Mouse (Mus musculus): Measurements from ENCODE around the gene Tnfrsf23. TPM values are rescaled to one million over a fixed set of nuclear protein-coding genes. Genes with fewer than 3 reads are reported as not detected.
A peak's percentile ranks its signal among the peaks of the same experiment; 100 is the strongest.

Gene Tnfrsf23
- 1.9 and 3.4 TPM in 2 replicates for polyA plus RNA-seq (2015; fragmentation: Nextera tagmentation; extraction: Ambion mirVana)

- Histone ChIP-seq H3K27ac (peak within 1 kb of the TSS; percentile 44; the same call in 1 of the 2 replicates), H3K4me1 (no peaks in the 10 kb centered on the region), H3K4me3 (replicated peaks) (peak within 1 kb of the TSS; percentile 47), H3K36me3 (peaks cover 11% of the 10 kb centered on the region; the same call in 1 of the 2 replicates), H3K9ac (no peak within 1 kb of the TSS), H3K4me2 (peak within 1 kb of the TSS; percentile 93), H3K27me3 (replicated peaks) (no peaks in the 10 kb centered on the region), H3K9me3 (no peaks in the 10 kb centered on the region)
- peak; percentile 93 for ATAC-seq (ENCODE audit: insufficient read depth, low FRiP score, low read depth)
- WGBS, result 2% methylated on average over 35 of the region's 35 CpGs
These were observed at the start of gene Tnfrsf23 for GRCm38 (mm10) chr7:143685359-143686067. TSS of gene Tnfrsf23 (minus strand) at chr7:143685872.

DNA sequence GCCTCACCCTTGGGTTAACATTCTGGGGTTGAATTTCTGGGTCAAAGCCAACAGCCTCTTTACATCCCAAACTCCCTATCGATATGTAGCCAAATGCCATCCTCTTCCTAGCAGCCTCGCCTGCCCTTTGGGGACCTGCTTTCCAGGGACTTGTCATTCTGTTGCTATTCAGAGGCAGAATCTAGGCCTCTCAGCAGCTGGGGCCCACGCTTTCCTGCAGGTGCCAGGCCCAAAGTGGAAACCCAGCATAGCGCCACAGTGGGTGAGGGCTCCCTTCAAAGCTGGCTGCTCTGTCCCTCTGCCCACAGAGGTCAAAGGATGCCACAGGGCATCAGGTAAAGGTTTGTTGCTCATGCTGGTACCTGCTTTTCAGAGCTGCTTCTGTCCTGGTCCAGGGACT is 48.1 kb upstream of the Tnfrsf23 start:
- Histone ChIP-seq H3K36me3 (0 out of 2 replicates have a peak, but pooled peaks cover 5% of the 10 kb centered on the region), H3K9ac (no peak overlapping the region)
- 94% methylated on average over 4 of the region's 4 CpGs for WGBS

DNA sequence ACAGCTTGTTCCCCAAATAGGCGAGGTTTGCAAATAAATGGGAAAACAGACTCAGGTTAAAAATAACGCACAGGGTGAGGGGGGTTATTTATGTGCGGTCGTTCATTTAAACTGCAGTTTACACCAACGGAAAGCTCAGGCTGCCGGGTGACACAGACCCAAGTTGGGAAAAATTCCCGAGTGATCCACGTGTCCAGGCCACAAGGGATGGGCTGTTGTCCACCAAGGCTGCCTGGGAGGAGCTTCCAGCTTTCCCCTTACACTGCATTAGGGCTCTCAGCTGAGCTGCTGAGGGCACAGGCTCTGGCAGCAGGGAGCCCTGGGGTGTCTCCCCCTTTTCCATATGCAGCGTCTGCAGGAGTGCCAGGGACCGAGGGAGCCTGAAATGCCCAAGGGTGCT is 44.2 kb upstream of the Tnfrsf23 start:
- H3K9me3 ChIP-seq, result no peaks in the 10 kb centered on the region
- 60% methylated on average over 10 of the region's 10 CpGs for WGBS
- ATAC-seq (ENCODE audit: insufficient read depth, low FRiP score, low read depth), result no peak

More for the DNA sequence above, 48.1 kb upstream of the Tnfrsf23 start:
- Histone ChIP-seq H3K27me3 (replicated peaks) (no peaks in the 10 kb centered on the region), H3K9me3 (no peaks in the 10 kb centered on the region), H3K27ac (no peak overlapping the region), H3K4me2 (no peak overlapping the region), H3K4me1 (peaks cover 20% of the 10 kb centered on the region), H3K4me3 (replicated peaks) (no peak overlapping the region)
- no peak for ATAC-seq (ENCODE audit: insufficient read depth, low FRiP score, low read depth)

DNA sequence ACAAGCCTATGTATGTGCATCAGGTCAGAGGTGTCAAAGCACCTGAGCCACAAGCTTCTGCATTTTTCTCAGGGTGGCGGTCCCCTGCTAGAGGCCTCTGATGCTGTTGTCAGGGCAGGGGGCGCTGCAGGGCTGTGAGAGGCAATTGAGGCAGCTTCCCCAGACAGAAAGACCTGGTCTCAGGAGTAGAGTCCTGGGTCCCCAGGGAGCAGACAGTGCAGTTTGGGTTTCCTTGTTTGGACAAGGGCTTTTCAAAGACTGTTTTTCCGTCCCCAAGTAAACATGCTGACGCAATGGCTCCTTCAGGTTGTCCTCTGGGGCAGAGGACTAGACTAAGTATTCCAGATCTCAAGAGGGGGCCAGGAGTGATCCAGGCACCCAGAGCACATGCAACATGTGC is 40.7 kb upstream of the Tnfrsf23 start:
- Histone ChIP-seq H3K4me1 (0 out of 2 replicates have a peak, but pooled peaks cover 10% of the 10 kb centered on the region), H3K36me3 (no peaks in the 10 kb centered on the region), H3K9ac (no peak overlapping the region), H3K27me3 (replicated peaks) (no peaks in the 10 kb centered on the region), H3K9me3 (no peaks in the 10 kb centered on the region), H3K27ac (no peak overlapping the region), H3K4me3 (replicated peaks) (no peak overlapping the region), H3K4me2 (no peak overlapping the region)
- 73% methylated on average over 4 of the region's 4 CpGs for WGBS
- ATAC-seq (ENCODE audit: insufficient read depth, low FRiP score, low read depth), result no peak

More for the DNA sequence above, 44.2 kb upstream of the Tnfrsf23 start:
- H3K27ac ChIP-seq, result no peak overlapping the region
- 0 out of 2 replicates have a peak, but pooled peaks cover 3% of the 10 kb centered on the region for H3K4me1 ChIP-seq
- 0 out of 2 replicates have a peak, but pooled peaks cover 5% of the 10 kb centered on the region for H3K36me3 ChIP-seq
- H3K4me3 ChIP-seq (replicated peaks), result no peak overlapping the region
- H3K9ac ChIP-seq, result no peak overlapping the region
- no peak overlapping the region for H3K4me2 ChIP-seq
- H3K27me3 ChIP-seq (replicated peaks), result no peaks in the 10 kb centered on the region

DNA sequence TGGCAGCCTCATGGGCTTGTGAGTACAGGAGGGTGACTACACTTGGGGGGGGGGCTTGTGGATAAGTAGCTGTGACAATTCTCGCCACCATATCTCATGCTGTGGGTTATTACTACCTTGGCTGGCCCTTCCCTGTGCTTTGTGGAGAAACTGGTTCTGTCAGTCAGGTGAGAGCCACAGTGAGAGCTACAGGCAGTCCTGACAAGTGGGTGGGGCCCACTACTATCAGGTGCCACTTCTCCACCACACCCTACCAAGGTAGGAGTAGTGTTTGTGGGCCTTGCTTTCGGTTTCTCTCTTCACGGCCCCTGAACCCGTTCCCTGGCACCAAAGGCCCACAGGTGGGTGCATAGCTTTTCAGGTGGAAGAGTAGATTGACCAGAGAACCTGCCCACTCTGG is 38.2 kb upstream of the Tnfrsf23 start:
- H3K4me3 ChIP-seq (replicated peaks), result peak overlapping the region; percentile 18; the same call in 1 of the 2 replicates

GRCm38 (mm10) chr7:143722646-143723045 is 37.0 kb upstream of the Tnfrsf23 start:
- Histone ChIP-seq H3K36me3 (no peaks in the 10 kb centered on the region), H3K4me3 (replicated peaks) (no peak overlapping the region), H3K4me2 (no peak overlapping the region), H3K4me1 (0 out of 2 replicates have a peak, but pooled peaks cover 15% of the 10 kb centered on the region), H3K27ac (0 out of 2 replicates have a peak overlapping the region, but pooled peaks have one; percentile 89), H3K27me3 (replicated peaks) (no peaks in the 10 kb centered on the region), H3K9me3 (no peaks in the 10 kb centered on the region), H3K9ac (no peak overlapping the region)
- WGBS, result 83% methylated on average over 5 of the region's 5 CpGs
- ATAC-seq (ENCODE audit: insufficient read depth, low FRiP score, low read depth), result no peak

More for the DNA sequence above, 38.2 kb upstream of the Tnfrsf23 start:
- H3K9ac ChIP-seq, result no peak overlapping the region
- H3K4me2 ChIP-seq, result peak overlapping the region; percentile 43
- peak overlapping the region; percentile 89 for H3K27ac ChIP-seq
- H3K27me3 ChIP-seq (replicated peaks), result no peaks in the 10 kb centered on the region
- WGBS, result 84% methylated on average over 4 of the region's 4 CpGs
- H3K4me1 ChIP-seq, result 0 out of 2 replicates have a peak, but pooled peaks cover 7% of the 10 kb centered on the region
- no peaks in the 10 kb centered on the region for H3K9me3 ChIP-seq
- peak; percentile 94 for ATAC-seq (ENCODE audit: insufficient read depth, low FRiP score, low read depth)
- H3K36me3 ChIP-seq, result no peaks in the 10 kb centered on the region

GRCm38 (mm10) chr7:143717811-143718210 is 32.1 kb upstream of the Tnfrsf23 start:
- no peaks in the 10 kb centered on the region for H3K27me3 ChIP-seq (replicated peaks)
- H3K27ac ChIP-seq, result peak overlapping the region; percentile 54; the same call in 1 of the 2 replicates
- no peaks in the 10 kb centered on the region for H3K9me3 ChIP-seq
- 0 out of 2 replicates have a peak, but pooled peaks cover 10% of the 10 kb centered on the region for H3K4me1 ChIP-seq
- H3K4me2 ChIP-seq, result no peak overlapping the region
- no peak for ATAC-seq (ENCODE audit: insufficient read depth, low FRiP score, low read depth)
- H3K36me3 ChIP-seq, result peaks cover 11% of the 10 kb centered on the region; the same call in 1 of the 2 replicates
- no peak overlapping the region for H3K9ac ChIP-seq
- WGBS, result 81% methylated on average over 1 of the region's 1 CpGs
- no peak overlapping the region for H3K4me3 ChIP-seq (replicated peaks)

DNA sequence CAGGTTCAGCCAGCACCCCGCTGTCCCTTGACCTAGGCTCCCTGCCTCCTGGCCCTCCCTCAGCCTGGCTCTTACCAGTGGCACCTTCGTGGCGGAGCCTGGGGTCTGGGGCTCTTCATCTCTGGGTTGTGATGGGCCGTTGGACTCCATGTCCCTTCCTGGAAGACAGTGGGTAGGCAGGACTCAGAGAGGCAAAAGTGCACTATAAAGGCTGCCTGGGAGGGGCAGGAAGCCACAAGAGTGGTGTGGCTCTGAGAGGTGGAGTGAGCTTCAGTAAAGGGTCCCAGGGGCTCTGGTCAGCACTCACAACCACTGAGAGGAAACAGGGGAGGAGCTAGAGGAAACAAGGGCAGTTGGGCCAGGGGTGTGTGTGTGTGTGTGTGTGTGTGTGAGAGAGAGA is 27.7 kb upstream of the Tnfrsf23 start:
- H3K36me3 ChIP-seq, result peaks cover 28% of the 10 kb centered on the region
- H3K27ac ChIP-seq, result no peak overlapping the region
- 0 out of 2 replicates have a peak, but pooled peaks cover 8% of the 10 kb centered on the region for H3K4me1 ChIP-seq
- no peak; the same call in 1 of the 2 replicates for ATAC-seq (ENCODE audit: insufficient read depth, low FRiP score, low read depth)
- no peak overlapping the region for H3K4me2 ChIP-seq
- H3K4me3 ChIP-seq (replicated peaks), result no peak overlapping the region
- H3K9me3 ChIP-seq, result no peaks in the 10 kb centered on the region
- WGBS, result 78% methylated on average over 4 of the region's 4 CpGs
- H3K9ac ChIP-seq, result no peak overlapping the region
- no peaks in the 10 kb centered on the region for H3K27me3 ChIP-seq (replicated peaks)

DNA sequence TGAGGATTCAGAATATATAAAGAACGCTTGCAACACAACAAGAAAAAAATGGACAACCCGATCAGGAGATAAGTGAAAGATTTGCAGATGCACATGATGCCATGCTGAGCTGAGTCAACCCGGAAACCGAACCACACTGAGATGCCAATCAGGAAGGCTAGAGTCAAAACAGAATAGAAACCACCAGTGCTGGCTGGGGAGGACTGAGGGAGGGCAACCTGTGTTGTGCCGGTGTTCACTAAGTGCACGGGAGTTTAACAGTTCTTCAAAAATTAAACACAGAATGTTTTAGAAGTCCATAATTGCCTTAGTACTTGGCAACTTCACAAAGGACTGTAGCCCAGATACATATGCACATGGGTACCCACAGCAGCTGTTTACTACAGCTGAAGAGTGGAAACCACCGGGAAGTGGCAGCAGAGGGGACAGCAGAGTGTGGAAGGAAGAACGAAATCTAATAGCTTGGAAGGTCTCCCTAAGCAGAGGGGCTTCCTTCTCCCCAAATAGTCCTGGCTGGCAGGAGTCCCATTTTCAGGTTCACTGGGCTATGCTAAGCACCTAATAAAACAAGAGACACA is 27.2 kb upstream of the Tnfrsf23 start:
- H3K9me3 ChIP-seq, result no peaks in the 10 kb centered on the region
- no peak overlapping the region for H3K9ac ChIP-seq
- H3K4me1 ChIP-seq, result 0 out of 2 replicates have a peak, but pooled peaks cover 2% of the 10 kb centered on the region
- H3K27me3 ChIP-seq (replicated peaks), result no peaks in the 10 kb centered on the region
- H3K4me2 ChIP-seq, result no peak overlapping the region
- ATAC-seq (ENCODE audit: insufficient read depth, low FRiP score, low read depth), result no peak
- 80% methylated on average over 8 of the region's 8 CpGs for WGBS
- H3K36me3 ChIP-seq, result peaks cover 28% of the 10 kb centered on the region
- no peak overlapping the region for H3K4me3 ChIP-seq (replicated peaks)
- no peak overlapping the region for H3K27ac ChIP-seq

DNA sequence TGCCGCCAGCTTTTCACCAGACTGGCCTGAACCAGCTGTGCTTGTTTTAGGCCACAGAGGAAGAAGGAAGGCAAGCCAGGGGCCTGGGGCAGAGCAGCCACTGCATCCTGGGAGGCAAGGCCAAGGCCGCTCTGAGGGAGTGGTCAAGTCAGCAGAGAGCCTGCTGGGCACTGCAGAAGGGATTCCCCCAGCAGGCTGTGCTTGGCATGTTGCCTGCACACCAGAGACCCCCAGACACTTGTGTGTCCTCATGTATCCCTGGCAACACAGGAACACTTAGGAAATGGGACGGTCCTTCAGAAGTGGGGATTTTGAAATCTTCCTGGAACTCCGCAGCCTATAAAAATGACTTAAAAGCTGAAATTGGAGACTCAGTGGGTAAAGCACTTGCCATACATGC is 26.4 kb upstream of the Tnfrsf23 start:
- no peaks in the 10 kb centered on the region for H3K27me3 ChIP-seq (replicated peaks)
- ATAC-seq (ENCODE audit: insufficient read depth, low FRiP score, low read depth), result no peak
- peaks cover 32% of the 10 kb centered on the region for H3K36me3 ChIP-seq
- 46% methylated on average over 4 of the region's 4 CpGs for WGBS
- H3K9me3 ChIP-seq, result no peaks in the 10 kb centered on the region
- H3K27ac ChIP-seq, result no peak overlapping the region
- H3K4me2 ChIP-seq, result no peak overlapping the region
- no peak overlapping the region for H3K4me3 ChIP-seq (replicated peaks)
- H3K9ac ChIP-seq, result no peak overlapping the region
- H3K4me1 ChIP-seq, result no peaks in the 10 kb centered on the region

DNA sequence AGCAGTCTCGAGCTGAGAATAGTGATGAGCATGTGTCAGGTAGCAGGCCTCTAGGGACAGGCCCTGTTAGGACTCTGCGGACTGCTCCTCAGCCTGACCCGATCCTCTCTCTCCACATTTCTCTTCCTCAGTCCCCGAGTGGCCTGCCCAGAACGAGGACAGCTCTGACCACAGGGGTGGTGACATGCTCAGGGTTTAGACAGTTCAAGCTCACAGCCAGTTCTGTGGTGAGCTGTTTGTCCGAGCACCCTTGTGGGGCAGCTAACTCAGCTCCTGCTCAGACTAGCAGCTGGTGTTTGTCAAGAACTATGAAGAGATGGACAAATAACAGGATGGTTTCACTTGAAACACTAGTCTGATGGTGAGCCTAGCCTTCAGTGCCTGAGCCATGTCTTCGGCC is 25.7 kb upstream of the Tnfrsf23 start:
- no peak for ATAC-seq (ENCODE audit: insufficient read depth, low FRiP score, low read depth)
- H3K27ac ChIP-seq, result no peak overlapping the region
- H3K9me3 ChIP-seq, result no peaks in the 10 kb centered on the region
- H3K4me3 ChIP-seq (replicated peaks), result no peak overlapping the region
- H3K27me3 ChIP-seq (replicated peaks), result no peaks in the 10 kb centered on the region
- WGBS, result 76% methylated on average over 7 of the region's 7 CpGs
- peaks cover 32% of the 10 kb centered on the region for H3K36me3 ChIP-seq
- H3K4me1 ChIP-seq, result no peaks in the 10 kb centered on the region
- H3K4me2 ChIP-seq, result no peak overlapping the region
- H3K9ac ChIP-seq, result no peak overlapping the region

GRCm38 (mm10) chr7:143709395-143709794 is 23.7 kb upstream of the Tnfrsf23 start:
- Histone ChIP-seq H3K27me3 (replicated peaks) (no peaks in the 10 kb centered on the region), H3K27ac (no peak overlapping the region), H3K9me3 (no peaks in the 10 kb centered on the region), H3K4me1 (no peaks in the 10 kb centered on the region), H3K36me3 (peaks cover 32% of the 10 kb centered on the region), H3K9ac (no peak overlapping the region), H3K4me2 (no peak overlapping the region), H3K4me3 (replicated peaks) (no peak overlapping the region)
- WGBS, result 85% methylated on average over 7 of the region's 7 CpGs
- no peak for ATAC-seq (ENCODE audit: insufficient read depth, low FRiP score, low read depth)
